Mouse (Mus musculus): ENCODE results near the gene Spag5.

GRCm38 (mm10) chr11:78322860-78323259 is 21.5 kb downstream of the Spag5 start, which contains the start of gene Aldoc:
- TF ChIP-seq CTCF (IDR thresholded peaks at IDR 0.05; ENCODE audit: low read depth) (no peak), EP300 (IDR thresholded peaks at IDR 0.05; ENCODE audit: low read depth) (no peak)
